Mouse (Mus musculus) limb, embryonic 14.5 days (tissue): ENCODE results near the gene Gm32742. TPM values are rescaled to one million over a fixed set of nuclear protein-coding genes. Genes with fewer than 3 reads are reported as not detected.

Experiments used
- ATAC-seq: fragments of 200-750 bp; cut with Nextera tagmentation; 2 replicates; pipeline ENCODE4 v1.8.0; 2017; ENCODE audit warnings: low read depth, moderate number of reproducible peaks, moderate TSS enrichment; ENCODE audit not compliant: low FRiP score
- DNase-seq: peaks from one replicate; pipeline ENCODE4 v3.0.0-alpha.2; 2015; ENCODE audit warnings: low spot score
- H3K27ac ChIP-seq: fragments of 300-500 bp; sonication (generic); replicated peaks from 2 replicates; pipeline ENCODE4 v1.5.1; 2014; ENCODE audit warnings: low read depth, mild to moderate bottlenecking, low read length, moderate library complexity, mixed read lengths
- H3K27me3 ChIP-seq: fragments of 300-500 bp; sonication (generic); 2 replicates; pipeline ENCODE4 v1.6.1; 2014; ENCODE audit warnings: low read length, mixed read lengths; ENCODE audit not compliant: control insufficient read depth, insufficient read depth
- H3K36me3 ChIP-seq: fragments of 300-500 bp; sonication (generic); 2 replicates; pipeline ENCODE4 v1.6.1; 2014; ENCODE audit warnings: mild to moderate bottlenecking, low read length, moderate library complexity, mixed read lengths; ENCODE audit not compliant: control insufficient read depth, insufficient read depth
- H3K4me1 ChIP-seq: fragments of 300-500 bp; sonication (generic); 2 replicates; pipeline ENCODE4 v1.6.1; 2014; ENCODE audit warnings: antibody characterized with exemption, low read length, mixed read lengths; ENCODE audit not compliant: control insufficient read depth, insufficient read depth
- H3K4me2 ChIP-seq: fragments of 300-500 bp; sonication (generic); replicated peaks from 2 replicates; pipeline ENCODE4 v1.6.1; 2014; ENCODE audit warnings: low read depth, mild to moderate bottlenecking, low read length, moderate library complexity; ENCODE audit not compliant: severe bottlenecking
- H3K4me3 ChIP-seq: fragments of 300-500 bp; sonication (generic); replicated peaks from 2 replicates; pipeline ENCODE4 v1.5.1; 2014; ENCODE audit warnings: low read length
- H3K9ac ChIP-seq: fragments of 300-500 bp; sonication (generic); 2 replicates; pipeline ENCODE4 v1.6.1; 2014; ENCODE audit warnings: mild to moderate bottlenecking, low read depth, low read length, moderate library complexity; ENCODE audit not compliant: severe bottlenecking
- H3K9me3 ChIP-seq: fragments of 300-500 bp; sonication (generic); 2 replicates; pipeline ENCODE4 v1.6.1; 2016; ENCODE audit warnings: low read length; ENCODE audit not compliant: control insufficient read depth
- POLR2A ChIP-seq: fragments of 200-500 bp; IDR thresholded peaks from 2 replicates; pipeline ENCODE4 v1.8.0; 2012; ENCODE audit warnings: inconsistent platforms, mild to moderate bottlenecking, moderate library complexity, borderline replicate concordance; ENCODE audit not compliant: insufficient read depth, insufficient read length; ENCODE audit errors: extremely low read depth
- WGBS: fragments of 180-500 bp; shearing (Covaris S2); extraction: QIAGEN DNeasy Blood & Tissue Kit; methylation state at CpG from one replicate; pipeline ENCODE4 v1.1.7; 2014; 5-methylcytosine and 5-hydroxymethylcytosine counted together
- polyA plus RNA-seq, 2 experiments: library from polyadenylated mRNA; depleted of rRNA in 1 of 2; stranded (reverse) in 1 of 2; unstranded in 1 of 2; fragments of >200 nt; fragmentation: Nextera tagmentation in 1 of 2; extraction: Ambion mirVana in 1 of 2; gene quantifications; 2 replicates each; pipeline versions ENCODE4 v1.2.1 to v1.2.3; 2012 to 2014

Gene Gm32742
- 0.03 and 0.04 TPM in 2 replicates for polyA plus RNA-seq (2012; rRNA removed)
- 0.01 TPM in 1 of 2 replicates, not detected in the other for polyA plus RNA-seq (2014; fragmentation: Nextera tagmentation; extraction: Ambion mirVana)

- TF ChIP-seq POLR2A, result no peak
- ATAC-seq (no peak), DNase-seq (no peak)
- Histone ChIP-seq H3K27ac (no peak within 1 kb of the TSS), H3K36me3 (no peaks in the 10 kb centered on the region), H3K27me3 (no peaks in the 10 kb centered on the region), H3K4me1 (0 out of 2 replicates have a peak, but pooled peaks cover 9% of the 10 kb centered on the region), H3K4me3 (no peak within 1 kb of the TSS), H3K9ac (no peak within 1 kb of the TSS), H3K4me2 (no peak within 1 kb of the TSS), H3K9me3 (no peaks in the 10 kb centered on the region)
- WGBS, result 31% methylated on average over 6 of the region's 6 CpGs
Measured at GRCm38 (mm10) chr9:51165312-51166180, at the start of gene Gm32742. Gene Gm32742, minus strand, starts transcription at chr9:51165517.

GRCm38 (mm10) chr9:51213729-51214237 lies 48.5 kb upstream of the Gm32742 start:
- TF ChIP-seq POLR2A, result no peak
- ATAC-seq, result no peak
- H3K4me2 ChIP-seq, result no peak overlapping the region
- no peak overlapping the region for H3K27ac ChIP-seq
- no peak overlapping the region for H3K9ac ChIP-seq
- no peaks in the 10 kb centered on the region for H3K9me3 ChIP-seq
- H3K36me3 ChIP-seq, result no peaks in the 10 kb centered on the region
- no peaks in the 10 kb centered on the region for H3K27me3 ChIP-seq
- 0 out of 2 replicates have a peak, but pooled peaks cover 3% of the 10 kb centered on the region for H3K4me1 ChIP-seq
- no peak for DNase-seq
- WGBS, result 91% methylated on average over 6 of the region's 6 CpGs
- H3K4me3 ChIP-seq, result no peak overlapping the region

DNA sequence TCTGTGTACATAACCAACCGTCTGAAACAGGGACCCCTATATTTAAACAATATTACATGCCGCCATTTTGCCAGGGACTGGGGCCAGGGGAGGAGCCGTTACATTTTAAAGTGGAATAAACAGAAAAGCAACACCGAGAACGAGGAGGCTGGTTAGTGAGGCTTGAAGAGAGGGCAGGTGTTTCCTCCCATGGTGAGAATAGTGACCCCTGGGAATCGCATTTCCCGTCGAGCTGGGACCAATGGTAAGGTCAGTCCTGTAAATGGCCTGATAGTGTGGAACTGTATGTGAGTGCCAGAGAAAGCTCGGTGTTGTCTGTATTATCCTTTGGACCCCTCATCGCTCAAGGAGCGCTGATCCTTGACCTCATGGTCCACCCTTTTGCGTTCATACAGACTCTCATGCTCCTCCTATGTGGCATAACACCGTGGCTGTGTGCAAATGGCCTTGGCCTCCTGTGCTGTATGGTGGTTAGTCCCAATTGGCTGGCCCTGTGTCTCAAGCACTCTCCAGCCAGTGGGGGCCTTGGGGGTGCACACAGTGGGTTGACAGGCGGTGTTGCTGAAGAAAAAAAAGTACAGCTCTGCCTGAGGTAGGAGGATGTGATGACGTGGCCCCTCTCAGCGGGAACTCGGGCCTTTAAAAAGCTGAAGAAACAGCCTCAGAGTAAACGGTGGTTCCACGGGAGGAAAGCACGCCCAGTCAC lies 47.9 kb upstream of the Gm32742 start, which contains the start of gene Pou2af1:
TSS of gene Pou2af1 (plus strand) at position 686 of the 706 bp plus-strand sequence.
- Histone ChIP-seq H3K4me2 (no peak within 1 kb of the TSS), H3K27ac (no peak within 1 kb of the TSS), H3K4me3 (no peak within 1 kb of the TSS), H3K9me3 (no peaks in the 10 kb centered on the region), H3K27me3 (no peaks in the 10 kb centered on the region), H3K9ac (no peak within 1 kb of the TSS), H3K4me1 (0 out of 2 replicates have a peak, but pooled peaks cover 3% of the 10 kb centered on the region), H3K36me3 (no peaks in the 10 kb centered on the region)
- DNase-seq (no peak), ATAC-seq (no peak)
- WGBS, result 75% methylated on average over 20 of the region's 20 CpGs
- TF ChIP-seq POLR2A, result no peak

DNA sequence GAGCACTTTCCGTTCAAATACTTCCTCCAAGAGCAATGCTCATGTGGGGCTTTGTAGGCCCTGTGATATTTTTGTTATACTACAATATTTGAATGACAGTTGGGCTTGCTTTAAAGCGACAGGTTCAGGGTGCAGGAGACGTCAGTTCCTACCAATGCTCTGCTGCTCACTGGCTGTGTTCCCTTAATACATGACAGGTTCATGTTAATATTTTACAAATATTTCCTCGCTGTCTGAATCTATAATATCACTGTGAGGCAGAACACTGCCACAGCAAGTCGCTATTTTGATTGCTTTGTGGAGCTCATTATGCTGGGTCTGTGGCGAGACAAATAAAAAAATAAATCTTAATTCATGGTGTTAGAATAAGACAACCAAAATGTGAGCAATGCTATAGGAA lies 45.9 kb upstream of the Gm32742 start:
- Histone ChIP-seq H3K36me3 (no peaks in the 10 kb centered on the region), H3K4me3 (no peak overlapping the region), H3K4me1 (0 out of 2 replicates have a peak, but pooled peaks cover 3% of the 10 kb centered on the region), H3K9ac (no peak overlapping the region), H3K27me3 (no peaks in the 10 kb centered on the region), H3K4me2 (no peak overlapping the region), H3K27ac (no peak overlapping the region), H3K9me3 (no peaks in the 10 kb centered on the region)
- TF ChIP-seq POLR2A, result no peak
- WGBS, result 65% methylated on average over 6 of the region's 6 CpGs
- DNase-seq (no peak), ATAC-seq (no peak)

- H3K4me1 ChIP-seq, result no peaks in the 10 kb centered on the region
- no peak for TF ChIP-seq POLR2A
- no peaks in the 10 kb centered on the region for H3K9me3 ChIP-seq
- ATAC-seq, result no peak
- H3K4me3 ChIP-seq, result no peak overlapping the region
- H3K9ac ChIP-seq, result no peak overlapping the region
- WGBS, result 86% methylated on average over 2 of the region's 2 CpGs
- H3K36me3 ChIP-seq, result no peaks in the 10 kb centered on the region
- no peaks in the 10 kb centered on the region for H3K27me3 ChIP-seq
- no peak overlapping the region for H3K27ac ChIP-seq
- DNase-seq, result no peak
- no peak overlapping the region for H3K4me2 ChIP-seq
Measured at GRCm38 (mm10) chr9:51208974-51209332, 43.6 kb upstream of the Gm32742 start.
